Mouse (Mus musculus): Measurements from ENCODE around the gene Crtac1.

Crtac1 gene

GRCm38 (mm10) chr19:42431485-42432190 lies at the start of gene Crtac1:
TSS of gene Crtac1 (minus strand) at chr19:42431783.
- DNase-seq (ENCODE audit: low read depth, low spot score) = no peak

- DNase-seq (ENCODE audit: low read depth, low spot score) = no peak
Measured at GRCm38 (mm10) chr19:42478303-42478702, 46.7 kb upstream of the Crtac1 start.

- DNase-seq (ENCODE audit: low read depth, low spot score) = no peak
Measured at GRCm38 (mm10) chr19:42477769-42478168, 46.2 kb upstream of the Crtac1 start.

- DNase-seq (ENCODE audit: low read depth, low spot score) = no peak
Measured at GRCm38 (mm10) chr19:42472831-42473230, 41.2 kb upstream of the Crtac1 start.

- DNase-seq (ENCODE audit: low read depth, low spot score) = no peak
Measured at GRCm38 (mm10) chr19:42471571-42471970, 40.0 kb upstream of the Crtac1 start.

GRCm38 (mm10) chr19:42461851-42462250 lies 30.3 kb upstream of the Crtac1 start:
- peak; percentile 12 for DNase-seq (ENCODE audit: low read depth, low spot score)

GRCm38 (mm10) chr19:42461353-42461752 lies 29.8 kb upstream of the Crtac1 start:
- no peak for DNase-seq (ENCODE audit: low read depth, low spot score)

GRCm38 (mm10) chr19:42459512-42459911 lies 27.9 kb upstream of the Crtac1 start:
- DNase-seq (ENCODE audit: low read depth, low spot score) = no peak

GRCm38 (mm10) chr19:42454481-42455236 lies 23.1 kb upstream of the Crtac1 start:
- DNase-seq (ENCODE audit: low read depth, low spot score) = no peak

GRCm38 (mm10) chr19:42454006-42454405 lies 22.4 kb upstream of the Crtac1 start:
- no peak for DNase-seq (ENCODE audit: low read depth, low spot score)

GRCm38 (mm10) chr19:42452539-42452938 lies 21.0 kb upstream of the Crtac1 start:
- no peak for DNase-seq (ENCODE audit: low read depth, low spot score)

- DNase-seq (ENCODE audit: low read depth, low spot score) = no peak
Measured at GRCm38 (mm10) chr19:42448539-42448938, 17.0 kb upstream of the Crtac1 start.

- DNase-seq (ENCODE audit: low read depth, low spot score) = no peak
Measured at GRCm38 (mm10) chr19:42443887-42444409, 12.4 kb upstream of the Crtac1 start.

GRCm38 (mm10) chr19:42443266-42443665 lies 11.7 kb upstream of the Crtac1 start:
- no peak for DNase-seq (ENCODE audit: low read depth, low spot score)

GRCm38 (mm10) chr19:42442246-42443197 lies 10.9 kb upstream of the Crtac1 start:
- no peak for DNase-seq (ENCODE audit: low read depth, low spot score)

- DNase-seq (ENCODE audit: low read depth, low spot score) = no peak
Measured at GRCm38 (mm10) chr19:42440089-42440488, 8.5 kb upstream of the Crtac1 start.

GRCm38 (mm10) chr19:42439353-42439752 lies 7.8 kb upstream of the Crtac1 start:
- DNase-seq (ENCODE audit: low read depth, low spot score) = no peak

GRCm38 (mm10) chr19:42435621-42436020 lies 4.0 kb upstream of the Crtac1 start:
- DNase-seq (ENCODE audit: low read depth, low spot score) = no peak

GRCm38 (mm10) chr19:42432761-42433160 lies 1.2 kb upstream of the Crtac1 start:
- no peak for DNase-seq (ENCODE audit: low read depth, low spot score)

- DNase-seq (ENCODE audit: low read depth, low spot score) = no peak
Measured at GRCm38 (mm10) chr19:42432191-42432590, 608 bp upstream of the Crtac1 start.

- DNase-seq (ENCODE audit: low read depth, low spot score) = no peak
Measured at GRCm38 (mm10) chr19:42430981-42431380, 602 bp downstream of the Crtac1 start.

GRCm38 (mm10) chr19:42429410-42429809 lies 2.2 kb downstream of the Crtac1 start:
- peak; percentile 8 for DNase-seq (ENCODE audit: low read depth, low spot score)
